Mouse (Mus musculus) liver, adult 2 months (tissue): ENCODE results near the gene Zfp27.

Source experiments
- CTCF ChIP-seq: fragments of 200-500 bp; IDR thresholded peaks from 2 replicates; pipeline ENCODE4 v1.5.1; 2011; ENCODE audit warnings: low read depth, low read length, control low read depth
- POLR2A ChIP-seq: fragments of 200-500 bp; IDR thresholded peaks from 2 replicates; pipeline ENCODE4 v1.6.1; 2011; ENCODE audit warnings: low read length, control low read depth; ENCODE audit not compliant: insufficient read depth; ENCODE audit errors: extremely low read depth

- TF ChIP-seq POLR2A (no peak), CTCF (no peak)
Observed at GRCm38 (mm10) chr7:29852831-29853218, 53.5 kb downstream of the Zfp27 start.
